Mouse (Mus musculus): ENCODE measurements around the gene Eno4. TPM values are rescaled to one million over a fixed set of nuclear protein-coding genes. Genes with fewer than 3 reads are reported as not detected.

Eno4 gene
- polyA plus RNA-seq (2012; rRNA removed) = 0.03 TPM in 1 of 2 replicates, not detected in the other

DNA sequence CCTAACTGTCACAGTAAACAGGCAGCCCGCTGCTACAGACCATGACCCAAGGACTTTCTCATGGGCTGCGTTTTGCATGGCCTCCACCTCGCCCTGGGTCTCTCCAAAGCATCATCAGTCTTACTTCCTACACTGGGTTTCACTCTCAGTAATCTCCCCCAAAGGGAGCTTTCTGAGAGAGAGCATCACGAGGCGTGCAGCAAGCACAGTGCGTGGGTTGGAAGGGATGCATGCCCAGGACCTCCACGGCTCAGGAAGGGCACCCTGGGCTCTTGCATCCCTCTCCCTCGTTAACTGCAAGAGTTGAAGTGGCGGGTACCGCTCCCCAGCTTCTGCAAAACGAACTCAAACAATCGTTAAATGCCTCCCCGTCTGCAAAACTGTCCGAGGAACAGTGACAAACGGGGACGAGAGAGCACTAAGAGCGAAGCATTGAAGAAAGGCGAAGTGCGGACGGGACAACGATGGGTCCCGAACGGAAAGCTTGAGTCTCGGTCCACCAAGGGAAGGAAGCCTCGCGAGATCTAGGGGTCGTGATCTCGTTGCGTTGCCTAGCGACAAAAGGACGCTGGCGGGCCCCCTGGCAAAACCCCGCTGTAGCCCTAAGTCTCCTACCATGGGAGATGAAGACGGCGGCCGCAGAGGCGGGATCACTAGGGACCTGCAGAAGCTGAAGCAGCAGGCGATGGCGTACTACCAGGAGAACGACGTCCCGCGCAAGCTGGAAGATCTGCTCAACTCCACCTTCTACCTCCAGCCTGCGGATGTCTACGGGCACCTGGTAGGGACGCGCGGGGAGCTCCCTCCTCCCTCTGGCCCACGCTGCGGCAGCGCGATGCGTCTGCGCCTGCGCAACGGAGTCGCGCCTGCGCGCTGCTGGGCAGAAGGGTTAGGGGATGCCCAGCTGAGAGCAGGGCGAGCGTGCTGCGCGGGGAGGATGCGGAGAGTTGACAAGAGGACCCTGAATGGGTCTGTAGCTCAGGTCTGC lies at the start of gene Eno4, which contains the start of gene Hspa12a:
Gene Eno4, plus strand, starts transcription at position 585 of the 988 bp plus-strand sequence.
Gene Hspa12a, minus strand, starts transcription at position 814 of the 988 bp plus-strand sequence.

Other genes starting within 250 kb of the Eno4 start
- 0.17 and 162 TPM in 2 replicates for gene Pnliprp1, start 214.5 kb upstream of the Eno4 start, polyA plus RNA-seq (2012; rRNA removed)
- 0.51 and 23.7 TPM in 2 replicates for gene Pnliprp2, start 183.7 kb upstream of the Eno4 start, polyA plus RNA-seq (2012; rRNA removed)
- gene 1700019N19Rik, start 149.0 kb upstream of the Eno4 start, polyA plus RNA-seq (2012; rRNA removed) = not detected in 2 replicates
- gene Hspa12a, start 229 bp downstream of the Eno4 start, polyA plus RNA-seq (2012; rRNA removed) = 7.0 and 11.2 TPM in 2 replicates
- gene Shtn1, start 132.7 kb downstream of the Eno4 start, polyA plus RNA-seq (2012; rRNA removed) = 2.2 and 2.6 TPM in 2 replicates
- not detected in 2 replicates for gene Vax1, start 226.6 kb downstream of the Eno4 start, polyA plus RNA-seq (2012; rRNA removed)